Mouse (Mus musculus): ENCODE results near the gene Enpp3.

- TF ChIP-seq MAFK (IDR thresholded peaks at IDR 0.05; ENCODE audit: insufficient read depth, low read depth, low read length) (no peak), ZC3H11A (IDR thresholded peaks at IDR 0.05; ENCODE audit: borderline replicate concordance, low read depth, low read length) (no peak)
Observed at GRCm38 (mm10) chr10:24739171-24739570, 103.5 kb downstream of the Enpp3 start.

Data from ES-E14 (cell line).